Mouse (Mus musculus) myocyte (in vitro differentiated cells): ENCODE results near the gene Rnf19b. TPM values are rescaled to one million over a fixed set of nuclear protein-coding genes. Genes with fewer than 3 reads are reported as not detected.
A peak's percentile ranks its signal among the peaks of the same experiment; 100 is the strongest.

Source experiments
- H3K27me3 ChIP-seq: one replicate; pipeline ENCODE4 v1.6.1; 2011; ENCODE audit not compliant: control insufficient read depth, insufficient read depth, insufficient read length
- H3K36me3 ChIP-seq: one replicate; pipeline ENCODE4 v1.6.1; 2011; ENCODE audit not compliant: control insufficient read depth, insufficient read depth
- H3K4me2 ChIP-seq: one replicate; pipeline ENCODE4 v1.6.1; 2011; ENCODE audit warnings: low read depth, control low read depth
- H3K4me3 ChIP-seq: one replicate; pipeline ENCODE4 v1.5.1; 2011; ENCODE audit warnings: mild to moderate bottlenecking, control low read depth, moderate library complexity
- H3K79me2 ChIP-seq: one replicate; pipeline ENCODE4 v1.6.1; 2011; ENCODE audit not compliant: control insufficient read depth, insufficient read depth
- H3ac ChIP-seq: one replicate; pipeline ENCODE4 v1.6.1; 2011; ENCODE audit not compliant: control insufficient read depth, insufficient read length
- CEBPB ChIP-seq: IDR thresholded peaks from 2 replicates; pipeline ENCODE4 v1.6.1; 2011; ENCODE audit warnings: mild to moderate bottlenecking, moderate library complexity; ENCODE audit not compliant: poor library complexity, insufficient read depth, severe bottlenecking
- E2F4 ChIP-seq: IDR thresholded peaks from one replicate; pipeline ENCODE4 v1.6.1; 2011; ENCODE audit warnings: mild to moderate bottlenecking, control low read depth, moderate library complexity; ENCODE audit not compliant: insufficient read depth
- MAX ChIP-seq: IDR thresholded peaks from one replicate; pipeline ENCODE4 v1.6.1; 2011; ENCODE audit warnings: low read depth, mild to moderate bottlenecking, control low read depth
- MYOD1 ChIP-seq, 3 experiments: IDR thresholded peaks; one replicate each; pipeline ENCODE4 v1.6.1; 2011; ENCODE audit warnings: control low read depth in 2 of 3, low read depth in 2 of 3, mild to moderate bottlenecking in 2 of 3, moderate library complexity in 1 of 3; ENCODE audit not compliant: insufficient read length in 2 of 3, control insufficient read depth in 1 of 3
- MYOG ChIP-seq, 3 experiments: IDR thresholded peaks; one replicate each; pipeline ENCODE4 v1.6.1; 2011; ENCODE audit warnings: control low read depth in 2 of 3, low read depth in 2 of 3, mild to moderate bottlenecking in 2 of 3; ENCODE audit not compliant: insufficient read length in 2 of 3, control insufficient read depth in 1 of 3, insufficient read depth in 1 of 3
- POLR2A ChIP-seq: IDR thresholded peaks from one replicate; pipeline ENCODE4 v1.6.1; 2011; ENCODE audit warnings: low read depth, mild to moderate bottlenecking, control low read depth, moderate library complexity; ENCODE audit not compliant: insufficient read length
- POLR2AphosphoS2 ChIP-seq: IDR thresholded peaks from one replicate; pipeline ENCODE4 v1.6.1; 2011; ENCODE audit warnings: low read depth, control low read depth; ENCODE audit not compliant: insufficient read length
- REST ChIP-seq: IDR thresholded peaks from one replicate; pipeline ENCODE4 v1.6.1; 2011; ENCODE audit warnings: mild to moderate bottlenecking, control low read depth, moderate library complexity; ENCODE audit not compliant: insufficient read depth, insufficient read length
- SRF ChIP-seq: IDR thresholded peaks from one replicate; pipeline ENCODE4 v1.6.1; 2011; ENCODE audit warnings: low read depth; ENCODE audit not compliant: control insufficient read depth, insufficient read length
- TCF12 ChIP-seq: IDR thresholded peaks from one replicate; pipeline ENCODE4 v1.6.1; 2011; ENCODE audit warnings: mild to moderate bottlenecking, control low read depth; ENCODE audit not compliant: poor library complexity, insufficient read depth, severe bottlenecking
- TCF3 ChIP-seq: IDR thresholded peaks from one replicate; pipeline ENCODE4 v1.6.1; 2011; ENCODE audit warnings: low read depth, control low read depth; ENCODE audit not compliant: insufficient read length
- USF1 ChIP-seq: IDR thresholded peaks from one replicate; pipeline ENCODE4 v1.6.1; 2011; ENCODE audit warnings: low read depth, mild to moderate bottlenecking, control low read depth, moderate library complexity
- polyA plus RNA-seq: library from polyadenylated mRNA; unstranded; fragments of >200 nt; fragmentation: generic; extraction: Trizol; gene quantifications from one replicate; pipeline ENCODE4 v1.2.1, GENCODE M21; 2012; ENCODE audit warnings: missing spikeins

Gene Rnf19b
- polyA plus RNA-seq, 1 experiment: 49.3 TPM

- Histone ChIP-seq H3K4me3 (no peak overlapping the region), H3ac (no peak overlapping the region), H3K36me3 (no peaks in the 10 kb centered on the region), H3K27me3 (peaks cover 9% of the 10 kb centered on the region), H3K4me2 (no peak overlapping the region), H3K79me2 (no peaks in the 10 kb centered on the region)
- TF ChIP-seq MYOG (IDR thresholded peaks at IDR 0.05; ENCODE audit: control insufficient read depth in 1 of 3, insufficient read depth in 1 of 3, insufficient read length in 2 of 3, low read depth in 2 of 3) (peak in 2 of 3 experiments; percentile 73 to 90), POLR2AphosphoS2 (no peak), MYOD1 (IDR thresholded peaks at IDR 0.05; ENCODE audit: control insufficient read depth in 1 of 3, insufficient read length in 2 of 3, low read depth in 2 of 3) (peak in 2 of 3 experiments; percentile 85 to 94)
These were observed 50.6 kb downstream of the Rnf19b start for GRCm38 (mm10) chr4:129108624-129109023.

GRCm38 (mm10) chr4:129110804-129111203 lies 52.7 kb downstream of the Rnf19b start:
- H3K36me3 ChIP-seq: no peaks in the 10 kb centered on the region
- no peak overlapping the region for H3K4me2 ChIP-seq
- no peak overlapping the region for H3ac ChIP-seq
- no peaks in the 10 kb centered on the region for H3K79me2 ChIP-seq
- H3K4me3 ChIP-seq: no peak overlapping the region
- no peak for TF ChIP-seq MYOD1 (IDR thresholded peaks at IDR 0.05; ENCODE audit: control insufficient read depth in 1 of 3, insufficient read length in 2 of 3, low read depth in 2 of 3)
- no peak for TF ChIP-seq POLR2AphosphoS2
- TF ChIP-seq TCF3: no peak
- peaks cover 11% of the 10 kb centered on the region for H3K27me3 ChIP-seq

- H3K4me2 ChIP-seq: no peak overlapping the region
- no peak overlapping the region for H3K4me3 ChIP-seq
- no peak for TF ChIP-seq SRF
- no peak for TF ChIP-seq MAX
- TF ChIP-seq MYOD1 (IDR thresholded peaks at IDR 0.05; ENCODE audit: control insufficient read depth in 1 of 3, insufficient read length in 2 of 3, low read depth in 2 of 3): no peak
- no peak for TF ChIP-seq MYOG (IDR thresholded peaks at IDR 0.05; ENCODE audit: control insufficient read depth in 1 of 3, insufficient read depth in 1 of 3, insufficient read length in 2 of 3, low read depth in 2 of 3)
- TF ChIP-seq POLR2AphosphoS2: no peak
- no peak for TF ChIP-seq CEBPB
- no peak for TF ChIP-seq E2F4
- TF ChIP-seq TCF3: no peak
- TF ChIP-seq REST: no peak
- TF ChIP-seq TCF12: no peak
- no peak for TF ChIP-seq POLR2A
- no peaks in the 10 kb centered on the region for H3K36me3 ChIP-seq
- no peaks in the 10 kb centered on the region for H3K79me2 ChIP-seq
- peaks cover 11% of the 10 kb centered on the region for H3K27me3 ChIP-seq
- H3ac ChIP-seq: no peak overlapping the region
These were observed 53.3 kb downstream of the Rnf19b start for GRCm38 (mm10) chr4:129111350-129111749.

- Histone ChIP-seq H3K79me2 (no peaks in the 10 kb centered on the region), H3ac (no peak overlapping the region), H3K27me3 (peaks cover 17% of the 10 kb centered on the region), H3K4me2 (no peak overlapping the region), H3K36me3 (no peaks in the 10 kb centered on the region), H3K4me3 (no peak overlapping the region)
- no peak for TF ChIP-seq REST
- TF ChIP-seq TCF3: no peak
- no peak for TF ChIP-seq MYOD1 (IDR thresholded peaks at IDR 0.05; ENCODE audit: control insufficient read depth in 1 of 3, insufficient read length in 2 of 3, low read depth in 2 of 3)
- no peak for TF ChIP-seq CEBPB
- TF ChIP-seq USF1: no peak
- no peak for TF ChIP-seq TCF12
- TF ChIP-seq POLR2AphosphoS2: no peak
- TF ChIP-seq MAX: no peak
- TF ChIP-seq SRF: no peak
- TF ChIP-seq POLR2A: no peak
- TF ChIP-seq MYOG (IDR thresholded peaks at IDR 0.05; ENCODE audit: control insufficient read depth in 1 of 3, insufficient read depth in 1 of 3, insufficient read length in 2 of 3, low read depth in 2 of 3): no peak
- no peak for TF ChIP-seq E2F4
These were observed 54.2 kb downstream of the Rnf19b start for GRCm38 (mm10) chr4:129112231-129112630.

GRCm38 (mm10) chr4:129113083-129113988 lies 55.3 kb downstream of the Rnf19b start:
- Histone ChIP-seq H3K27me3 (peaks cover 22% of the 10 kb centered on the region), H3K4me3 (no peak overlapping the region), H3K79me2 (no peaks in the 10 kb centered on the region), H3K36me3 (no peaks in the 10 kb centered on the region), H3ac (no peak overlapping the region), H3K4me2 (no peak overlapping the region)
- TF ChIP-seq CEBPB (no peak), MYOG (IDR thresholded peaks at IDR 0.05; ENCODE audit: control insufficient read depth in 1 of 3, insufficient read depth in 1 of 3, insufficient read length in 2 of 3, low read depth in 2 of 3) (peak in 2 of 3 experiments; percentile 92 to 95), TCF12 (no peak), E2F4 (no peak), MYOD1 (IDR thresholded peaks at IDR 0.05; ENCODE audit: control insufficient read depth in 1 of 3, insufficient read length in 2 of 3, low read depth in 2 of 3) (peak in 2 of 3 experiments; percentile 89 to 93), SRF (no peak), REST (no peak), TCF3 (no peak), USF1 (no peak), POLR2A (no peak), MAX (no peak)
